Mouse (Mus musculus) heart, adult 9 months (tissue): ENCODE data around the gene Rbfox3.

Experiments
- DNase-seq, 2 experiments: peaks; one replicate each; pipeline ENCODE4 v3.0.0; 2022; ENCODE audit warnings: low spot score in 2 of 2

Rbfox3 gene

DNA sequence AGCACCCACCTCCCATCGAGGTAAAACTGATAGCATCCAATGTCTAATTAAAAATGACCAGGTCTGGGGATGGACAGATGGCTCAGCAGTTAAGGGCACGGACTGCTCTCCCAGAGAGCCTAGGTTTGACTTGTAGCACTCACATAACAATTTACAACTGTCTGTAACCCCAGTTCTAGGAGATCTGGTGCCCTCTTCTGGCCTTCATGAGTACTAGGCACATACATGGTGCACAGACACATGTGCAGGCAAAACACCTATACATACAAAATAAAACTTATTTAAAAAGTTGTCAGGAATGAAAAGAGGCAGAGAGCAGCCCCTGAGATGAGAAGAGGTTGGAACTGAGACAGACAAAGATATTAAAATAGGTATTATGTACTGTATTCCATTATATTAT is 305.8 kb downstream of the Rbfox3 start:
- DNase-seq, result no peak

DNA sequence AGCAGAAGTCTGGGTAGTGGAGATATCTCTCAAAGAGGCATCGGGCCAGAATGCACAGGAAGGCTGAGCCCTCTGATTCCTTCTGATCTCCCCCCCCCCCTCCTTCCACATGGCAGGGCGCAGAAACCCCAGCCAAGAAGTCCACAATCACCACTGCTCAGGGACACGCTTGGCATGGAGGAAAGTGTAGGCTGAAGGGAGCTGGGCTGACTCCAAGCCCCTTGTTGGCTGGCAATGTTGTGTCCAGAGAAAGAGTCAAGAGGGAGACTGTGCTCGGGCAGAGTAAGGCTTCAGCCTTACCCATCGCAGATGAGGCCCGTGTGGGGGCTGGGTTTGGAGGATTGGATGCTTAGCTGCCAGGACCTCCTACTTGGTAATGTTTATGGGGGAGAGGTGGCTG is 307.2 kb downstream of the Rbfox3 start:
- no peak for DNase-seq

DNA sequence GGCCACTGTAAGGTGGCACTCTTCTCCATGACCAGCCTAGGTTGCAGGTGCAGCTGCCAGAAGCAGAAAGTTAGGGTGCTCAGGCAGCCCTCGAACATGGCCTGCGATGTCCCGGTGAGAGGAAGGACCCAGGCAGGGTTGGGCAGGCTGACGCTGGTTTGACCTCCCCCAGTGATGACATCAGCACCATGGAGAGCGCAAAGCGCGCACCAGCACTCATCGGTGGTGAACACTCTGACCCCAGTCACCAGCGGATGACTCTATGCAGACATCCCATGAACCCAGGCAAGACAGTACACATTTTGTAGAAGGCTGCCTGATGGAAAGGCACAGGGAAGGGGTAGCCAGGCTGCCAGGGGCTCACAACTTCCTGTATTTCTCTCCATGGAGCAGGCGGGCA is 308.3 kb downstream of the Rbfox3 start:
- no peak for DNase-seq

DNA sequence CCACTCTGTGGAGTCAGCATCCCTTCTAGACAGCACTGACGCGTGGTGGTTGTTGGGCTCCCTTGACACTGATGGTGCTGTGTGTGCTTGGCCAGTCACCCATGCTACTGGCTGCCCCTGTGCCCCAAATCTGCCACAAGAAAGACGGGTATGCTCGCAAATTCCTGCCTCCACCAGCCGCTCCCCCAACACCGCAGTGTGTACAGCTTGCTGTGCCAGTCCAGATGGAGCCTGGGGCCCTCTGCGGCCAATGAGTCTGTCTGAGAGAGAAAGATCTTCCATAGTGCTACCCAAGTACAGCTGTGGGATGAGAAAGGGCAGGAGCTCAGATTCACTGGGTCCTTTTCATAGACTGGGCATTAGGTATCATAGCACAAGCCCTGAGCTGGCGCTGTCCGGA is 309.9 kb downstream of the Rbfox3 start:
- no peak for DNase-seq

DNA sequence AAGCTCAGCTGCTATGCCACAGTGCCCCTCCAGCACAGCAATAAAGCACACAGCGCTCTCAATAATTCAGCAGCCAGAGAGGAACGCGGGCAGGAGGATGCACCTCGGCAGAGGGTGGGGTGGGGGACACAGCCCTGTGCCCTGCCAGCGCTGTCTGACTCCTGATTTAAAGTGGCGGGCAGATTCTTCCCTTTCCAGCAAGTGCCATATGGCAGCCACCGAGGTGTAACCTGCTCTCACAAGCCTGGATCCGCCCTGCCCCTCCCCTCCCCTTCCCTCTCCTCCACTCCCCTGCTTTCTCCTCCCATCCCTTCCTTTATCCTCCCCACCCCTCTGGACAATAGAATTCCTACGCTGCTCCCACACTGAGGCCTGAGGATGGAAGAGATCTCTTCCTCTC is 311.2 kb downstream of the Rbfox3 start:
- no peak for DNase-seq

DNA sequence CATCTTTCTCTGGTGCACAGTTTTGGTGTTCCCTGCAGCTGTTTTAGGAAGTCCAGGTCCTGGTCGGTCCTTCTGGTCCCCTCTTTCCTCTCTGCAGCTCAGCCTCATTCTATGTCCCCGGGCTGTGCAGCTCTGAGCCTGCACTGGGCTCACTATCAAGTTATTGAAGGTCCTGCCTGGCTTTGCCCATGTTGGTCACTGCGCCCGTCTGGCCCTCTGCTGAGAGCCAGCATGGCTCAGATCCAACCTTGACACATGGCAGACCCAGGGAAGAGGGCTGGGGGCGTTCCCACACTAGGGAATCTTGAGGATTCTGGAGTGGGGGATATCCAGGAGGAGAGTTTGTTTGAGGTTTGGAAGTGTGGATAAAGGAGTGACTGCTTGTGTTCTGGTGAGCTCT is 312.7 kb downstream of the Rbfox3 start:
- no peak for DNase-seq

DNA sequence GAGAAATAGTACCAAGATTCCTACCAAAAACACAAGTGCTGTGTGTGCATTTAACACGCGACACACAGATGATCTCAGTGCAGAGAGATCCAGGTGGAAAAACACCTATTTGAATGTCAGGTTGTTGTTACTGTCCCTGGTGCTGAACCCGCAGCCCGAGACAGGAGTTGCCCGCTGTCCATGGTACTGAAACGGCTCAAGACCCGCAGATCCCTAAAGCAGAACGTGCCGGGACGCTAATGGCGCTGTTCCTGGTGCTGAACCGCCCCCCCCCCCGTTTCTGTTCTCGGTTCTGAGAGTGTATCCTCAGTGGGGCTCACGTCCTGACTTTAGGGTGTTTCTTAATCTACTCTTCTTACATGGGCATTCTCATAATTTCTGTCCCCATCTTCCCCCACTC is 326.6 kb downstream of the Rbfox3 start:
- peak in 1 of 2 experiments; percentile 44 for DNase-seq

DNA sequence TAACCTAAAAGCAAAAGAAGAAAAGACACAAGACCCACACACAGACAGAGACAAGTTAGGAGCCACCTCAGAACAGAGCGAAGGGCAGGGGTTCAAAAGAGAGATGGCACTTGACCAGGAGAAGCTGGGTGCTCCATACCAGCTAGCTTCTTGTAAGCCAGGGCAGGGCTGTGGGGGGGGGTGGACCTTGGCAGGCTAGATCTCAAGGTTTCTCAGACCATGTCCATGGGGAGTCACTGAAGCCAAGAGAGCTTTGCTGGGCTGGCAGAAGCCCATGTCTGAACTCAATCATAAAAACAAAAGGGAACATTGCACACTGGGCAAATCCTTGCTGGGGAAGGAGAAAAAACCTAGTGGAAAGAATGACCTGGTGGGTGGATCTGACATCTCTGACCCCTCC is 327.4 kb downstream of the Rbfox3 start:
- DNase-seq, result no peak

DNA sequence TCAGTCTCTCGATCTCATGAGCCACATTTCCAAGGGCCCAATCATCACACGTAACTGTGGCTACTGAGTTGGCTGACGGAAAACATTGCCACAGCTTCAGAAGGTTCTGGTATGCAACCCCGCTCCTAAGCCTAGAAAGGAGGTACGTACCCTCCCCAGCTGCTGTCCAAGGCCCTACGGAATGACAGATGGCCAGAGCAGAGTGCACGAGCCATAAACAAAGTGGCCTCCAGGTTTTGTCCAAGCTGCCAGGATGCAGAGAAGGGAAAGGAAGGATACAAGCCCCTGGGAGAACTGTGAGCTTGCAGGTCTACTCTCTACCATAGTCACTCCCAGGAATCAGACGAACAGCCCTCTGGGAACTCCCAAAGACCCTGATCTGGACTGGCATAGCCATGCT is 327.8 kb downstream of the Rbfox3 start:
- DNase-seq, result no peak

DNA sequence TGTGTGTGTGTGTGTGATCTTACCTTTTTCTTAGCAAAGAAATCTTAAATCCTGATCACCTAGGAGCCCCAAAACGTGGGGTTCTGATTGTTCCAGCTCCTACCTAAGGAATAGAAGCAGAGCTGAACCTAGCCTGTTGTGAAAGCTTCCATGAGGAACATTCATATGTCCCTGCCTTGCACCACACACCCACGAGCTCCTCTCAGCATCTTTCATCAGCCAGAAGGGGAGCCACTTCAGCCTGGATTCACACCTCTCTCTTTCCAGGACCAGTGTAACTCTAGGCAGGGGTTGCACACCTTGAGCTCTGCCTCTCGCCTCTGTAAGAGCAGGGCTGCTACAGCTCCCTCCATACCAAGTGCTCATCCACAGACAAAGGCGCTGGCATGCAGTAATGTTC is 330.4 kb downstream of the Rbfox3 start:
- no peak for DNase-seq

DNA sequence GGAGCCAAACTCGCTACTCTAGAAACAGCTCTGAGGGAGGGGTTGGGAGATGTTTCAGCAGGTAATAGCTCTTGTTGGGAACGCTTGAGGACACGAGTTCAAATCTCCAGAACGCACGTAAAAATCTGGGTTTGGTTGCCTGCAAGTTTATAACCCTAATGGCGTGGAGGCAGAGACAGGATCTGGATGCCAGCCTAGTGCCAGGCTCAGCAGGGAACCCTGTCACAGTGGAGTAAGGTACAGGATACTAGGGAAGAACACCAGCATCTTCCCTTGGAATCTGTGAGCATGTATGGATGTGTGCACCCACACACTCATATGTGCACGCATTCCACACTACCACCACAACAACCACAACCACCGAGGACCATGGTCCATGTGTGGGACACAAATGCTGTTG is 331.8 kb downstream of the Rbfox3 start:
- no peak for DNase-seq

DNA sequence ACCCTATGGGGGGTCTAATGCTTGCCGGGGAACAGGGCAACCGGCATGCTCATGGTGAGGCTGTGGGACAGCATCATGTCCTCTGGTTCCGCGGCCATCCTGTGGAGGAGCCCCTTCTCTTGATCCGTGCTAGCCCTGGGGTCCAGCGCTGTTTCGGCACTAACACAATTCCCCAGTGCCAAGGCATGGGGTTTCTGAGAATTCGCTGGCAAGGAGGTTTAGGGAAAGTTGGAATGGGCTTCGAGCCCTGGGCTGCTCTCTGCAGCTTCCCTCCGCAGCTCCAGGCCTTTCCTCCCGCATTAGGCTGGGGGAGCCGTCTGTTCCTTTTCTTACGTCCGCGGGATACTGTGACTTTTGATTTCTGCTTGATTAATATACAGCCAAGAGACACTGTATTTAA is 334.1 kb downstream of the Rbfox3 start:
- DNase-seq, result no peak

DNA sequence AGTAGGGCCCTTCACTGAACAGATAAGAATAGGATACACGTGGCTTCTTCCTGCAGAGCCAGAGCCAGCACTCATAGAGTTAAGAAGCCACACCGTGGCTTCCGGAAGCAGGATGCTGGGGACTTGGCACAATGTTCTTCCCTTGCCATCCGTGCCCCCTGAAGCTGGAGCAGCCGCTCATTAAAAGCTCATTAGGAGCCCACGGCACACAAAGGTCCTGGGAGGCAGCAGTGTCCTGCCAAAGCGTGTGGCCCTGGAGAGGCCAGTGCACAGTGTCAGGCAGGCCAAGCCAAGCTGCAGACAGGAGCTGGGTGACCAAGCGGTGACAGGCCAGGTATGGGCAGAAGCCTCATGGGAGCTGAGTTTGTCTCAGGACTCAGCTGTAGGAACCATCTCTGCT is 334.8 kb downstream of the Rbfox3 start:
- DNase-seq, result no peak

DNA sequence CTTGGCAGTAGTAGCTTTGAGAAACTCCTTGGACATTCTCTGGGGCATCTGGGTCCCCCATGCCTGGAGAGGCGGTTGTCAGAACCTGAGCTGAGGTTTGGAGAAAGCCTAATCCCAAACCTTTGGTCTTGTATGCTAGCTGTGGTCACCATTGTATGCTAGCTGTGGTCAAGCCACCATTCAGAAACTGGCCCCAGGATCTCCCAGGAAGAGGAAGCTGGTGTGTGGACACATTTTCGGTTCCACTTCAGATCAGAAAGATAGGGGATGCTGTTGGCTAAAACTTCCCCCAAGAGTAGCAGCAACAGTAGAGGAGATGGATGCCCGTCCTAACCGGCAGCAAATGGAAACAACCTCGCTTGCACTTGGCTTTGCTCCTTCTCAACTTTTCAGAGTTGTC is 337.0 kb downstream of the Rbfox3 start:
- no peak for DNase-seq

DNA sequence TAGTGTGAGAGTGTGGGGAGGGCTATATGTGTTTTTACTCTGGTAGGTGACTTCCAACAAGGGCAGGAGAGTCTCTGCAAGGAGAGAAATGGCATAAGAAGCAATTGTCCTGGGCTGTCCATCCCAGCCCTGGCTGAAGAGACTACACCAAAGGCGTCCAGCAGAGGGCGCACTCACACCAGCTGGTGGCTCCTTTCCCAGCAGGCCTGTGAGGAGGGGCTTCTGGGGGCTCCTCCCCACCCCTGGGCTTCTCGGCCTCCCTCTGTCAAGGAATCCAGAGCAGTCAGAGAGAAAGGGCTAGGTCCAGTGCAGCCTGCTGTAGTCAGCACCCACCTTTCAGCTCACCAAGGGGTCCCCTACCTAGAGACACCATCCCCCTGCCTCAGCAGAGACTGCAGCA is 337.8 kb downstream of the Rbfox3 start:
- DNase-seq, result no peak

DNA sequence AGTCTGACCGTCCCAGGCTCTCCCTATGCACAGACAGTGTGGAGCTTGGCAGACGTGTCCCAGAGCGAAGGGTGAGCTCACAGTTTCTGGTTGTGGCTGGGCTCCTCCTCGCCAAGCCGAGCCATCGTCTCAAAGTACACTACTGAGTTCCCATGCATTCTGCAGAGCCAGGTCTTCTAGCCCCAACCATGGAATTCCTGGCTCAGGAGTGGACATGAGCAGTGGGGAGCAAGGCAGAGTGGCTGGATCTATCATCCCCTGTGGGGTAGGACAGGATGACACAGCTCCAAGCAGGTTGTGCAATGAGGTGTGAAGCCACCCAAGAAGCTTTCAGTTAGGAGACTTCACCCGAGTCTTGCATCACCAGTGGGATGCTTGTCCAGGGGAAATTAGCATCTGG is 338.4 kb downstream of the Rbfox3 start:
- no peak for DNase-seq

DNA sequence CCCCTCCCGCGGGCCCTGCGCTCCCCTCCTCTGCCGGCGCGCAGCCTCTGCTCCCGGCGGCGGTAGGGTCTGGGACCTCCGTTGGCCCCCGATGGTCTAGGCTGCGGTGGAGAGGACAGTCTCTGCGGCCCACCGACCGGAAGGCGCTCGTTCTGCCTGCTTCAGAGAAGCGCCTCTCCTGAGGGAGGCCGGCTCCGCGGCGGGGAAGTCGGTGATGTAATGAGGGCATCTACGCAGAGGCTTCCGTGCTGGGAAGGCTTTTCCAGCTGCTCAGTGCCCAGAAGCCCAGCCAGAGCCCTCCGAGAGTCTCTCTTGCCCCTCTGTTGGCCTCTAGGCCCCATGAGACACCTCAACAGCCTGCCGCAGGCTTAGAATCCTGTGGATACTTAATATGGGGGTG is 341.2 kb downstream of the Rbfox3 start:
- no peak for DNase-seq

DNA sequence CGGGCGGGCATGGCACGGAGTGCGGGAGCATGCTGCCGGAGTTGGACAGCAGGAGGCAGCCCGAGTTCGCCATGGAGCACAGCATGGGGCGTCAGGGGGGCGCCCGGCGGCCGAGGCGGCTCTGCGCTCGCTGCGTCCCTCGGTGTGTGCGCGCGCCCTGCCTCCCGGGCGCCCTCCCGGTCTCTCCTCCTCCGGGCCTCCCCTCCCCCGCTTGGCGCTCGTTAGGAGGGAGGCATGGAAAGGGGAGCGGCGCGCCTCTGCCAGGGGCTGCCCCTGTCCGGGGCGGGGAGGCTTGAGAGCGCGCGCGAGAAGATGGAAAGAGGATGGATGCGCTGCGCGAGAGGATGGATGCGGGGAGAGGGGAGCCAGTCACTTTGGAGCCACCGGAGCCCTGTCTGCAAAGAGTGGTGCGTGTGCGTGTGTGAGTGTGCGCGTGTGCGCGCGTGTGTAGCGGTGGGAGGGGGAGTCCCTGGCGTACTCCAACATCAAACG is 341.8 kb downstream of the Rbfox3 start:
- no peak for DNase-seq

DNA sequence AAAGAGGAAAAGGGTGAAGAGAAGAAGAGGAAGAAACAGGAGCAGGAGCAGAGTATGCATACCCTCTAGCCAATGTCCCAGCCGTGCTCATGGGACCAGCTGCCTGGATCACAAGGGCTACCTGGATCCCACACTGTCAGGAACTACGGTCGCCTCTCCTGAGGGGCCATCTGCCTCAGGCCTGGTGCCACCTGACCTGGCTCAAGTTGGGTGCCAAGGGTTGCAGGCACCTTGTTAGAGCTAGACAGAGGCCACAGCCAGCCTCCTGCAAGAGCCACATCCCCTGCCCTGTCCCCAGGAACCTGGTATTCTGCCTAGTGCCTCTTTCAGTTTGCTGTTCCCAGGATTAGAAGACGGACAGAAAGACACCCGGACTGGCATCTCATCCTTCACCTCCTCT is 347.5 kb downstream of the Rbfox3 start:
- DNase-seq, result no peak

DNA sequence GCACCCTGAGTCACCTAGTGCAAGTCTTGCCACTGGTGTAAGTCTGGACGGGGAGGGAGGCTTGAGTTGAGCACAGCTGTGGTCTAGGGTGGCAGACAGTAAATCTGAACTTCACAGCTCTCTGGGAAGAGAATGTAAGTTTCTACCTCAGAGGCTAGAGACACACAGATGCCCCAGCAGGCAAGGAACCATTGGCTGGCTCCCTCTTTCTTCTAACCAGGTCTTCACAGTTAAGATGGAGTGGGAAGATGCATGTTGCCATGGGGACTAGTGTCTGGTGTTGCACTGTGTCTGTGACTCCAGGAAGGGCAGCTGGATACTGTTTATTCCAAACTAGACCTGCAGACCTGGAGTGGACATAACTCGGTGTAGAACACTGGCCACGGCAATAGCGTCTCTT is 348.6 kb downstream of the Rbfox3 start:
- DNase-seq, result no peak

DNA sequence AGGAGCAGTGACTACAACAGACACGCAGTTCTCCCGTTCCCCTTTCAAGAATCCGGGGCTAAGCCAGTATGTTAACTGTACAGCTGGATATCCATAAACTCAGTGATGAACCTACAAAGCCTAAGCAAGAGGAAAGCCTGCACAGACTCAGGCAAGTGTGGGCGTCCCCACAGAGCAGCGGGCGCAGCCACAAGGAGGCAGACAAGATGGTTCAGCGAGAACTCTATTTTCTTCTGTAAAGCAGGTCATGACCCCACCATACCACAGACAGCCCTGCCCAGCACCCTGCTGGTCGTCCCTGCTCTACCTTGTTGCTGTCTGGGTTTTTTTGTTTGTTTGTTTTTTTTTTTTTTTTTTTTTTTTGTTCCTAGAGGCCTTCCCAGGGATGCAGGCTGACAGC is 353.2 kb downstream of the Rbfox3 start:
- no peak for DNase-seq

DNA sequence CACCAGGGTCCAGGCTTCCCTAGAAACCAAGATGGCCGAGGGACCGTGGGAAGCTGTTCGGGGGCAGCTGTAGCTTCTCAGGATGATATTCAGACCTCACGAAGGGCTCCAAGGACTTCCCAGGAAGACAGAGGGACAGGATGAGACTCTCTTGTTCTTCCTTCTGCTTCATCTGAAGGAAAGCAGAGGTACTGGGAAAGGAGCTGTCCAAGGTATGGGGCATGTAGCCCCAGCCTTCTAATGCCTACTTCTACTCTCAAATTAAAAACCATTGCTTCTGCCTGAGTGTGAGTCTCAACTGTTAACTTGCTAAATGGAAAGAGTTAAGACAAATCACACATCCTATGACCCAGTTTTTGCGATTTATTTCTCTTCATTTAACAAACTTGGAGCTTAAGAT is 355.8 kb downstream of the Rbfox3 start:
- DNase-seq, result no peak

DNA sequence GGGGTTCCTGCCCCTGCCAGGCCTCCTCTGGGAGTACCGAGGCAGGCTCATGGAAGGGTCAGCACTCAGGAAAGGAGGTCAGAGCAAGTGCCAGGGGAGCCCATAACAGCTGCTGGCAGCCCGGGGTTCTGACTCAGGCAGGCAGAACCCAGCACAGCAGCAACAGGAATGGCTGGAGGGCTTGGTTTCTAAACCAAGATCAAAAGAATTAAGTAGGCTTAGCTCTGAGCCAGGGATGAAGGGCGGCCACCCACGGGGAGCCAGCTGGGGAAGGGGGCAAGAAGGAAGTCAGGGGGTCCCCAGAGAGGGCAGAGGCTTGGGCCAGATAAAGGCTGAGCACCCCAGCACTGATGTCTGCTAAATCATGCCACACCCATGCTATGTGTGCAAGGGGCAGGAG is 356.9 kb downstream of the Rbfox3 start:
- no peak for DNase-seq

DNA sequence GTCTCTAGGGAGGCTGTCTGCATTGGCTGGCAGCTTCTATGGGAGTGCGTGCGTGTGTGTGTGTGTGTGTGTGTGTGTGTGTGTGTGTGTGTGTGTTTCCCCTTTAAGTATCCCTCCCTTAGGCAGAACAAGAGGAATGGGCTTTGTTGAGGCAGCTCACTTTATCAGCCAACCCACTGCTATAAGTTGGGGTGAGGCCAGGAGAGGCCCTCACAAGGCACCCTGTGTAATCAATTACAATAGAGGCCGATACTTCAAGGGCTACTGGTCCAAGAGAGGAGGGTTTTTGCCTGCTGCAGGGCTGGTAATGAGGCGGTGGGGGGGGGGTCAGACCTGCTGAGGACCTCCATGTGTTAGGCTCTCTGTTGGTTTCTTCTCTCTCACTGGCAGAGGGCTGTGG is 357.5 kb downstream of the Rbfox3 start:
- no peak for DNase-seq

DNA sequence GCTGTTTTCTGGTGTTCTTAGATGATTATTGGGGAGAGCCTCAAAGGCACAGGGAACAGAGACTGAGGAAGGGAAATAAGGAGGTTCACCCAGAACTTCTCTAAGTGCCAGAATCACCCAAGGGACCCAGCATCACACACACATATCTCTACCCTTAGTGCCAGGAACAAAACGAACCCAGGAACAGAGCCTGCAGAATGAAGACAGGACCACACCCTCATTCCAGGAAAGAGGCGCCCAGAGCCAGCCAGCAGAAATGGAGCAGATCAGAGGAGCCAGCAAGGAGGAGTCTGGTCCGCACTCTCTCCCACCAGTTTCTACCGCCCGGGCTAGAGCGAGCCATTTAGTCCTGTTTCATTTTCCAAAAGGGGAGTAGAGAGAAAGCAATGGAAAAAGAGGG is 358.4 kb downstream of the Rbfox3 start:
- peak in 1 of 2 experiments; percentile 4 for DNase-seq
